Mouse (Mus musculus) heart, adult 2 months (tissue): ENCODE results near the gene Pdgfd.

ENCODE experiments used
- CTCF ChIP-seq: fragments of 200-600 bp; IDR thresholded peaks from 2 replicates; pipeline ENCODE4 v1.8.1; 2022; ENCODE audit warnings: antibody characterized with exemption, mild to moderate bottlenecking, moderate library complexity
- EP300 ChIP-seq: fragments of 200-500 bp; IDR thresholded peaks from 2 replicates; pipeline ENCODE4 v1.6.1; 2011; ENCODE audit warnings: low read depth, low read length, control low read depth; ENCODE audit not compliant: insufficient read depth
- POLR2A ChIP-seq: fragments of 200-500 bp; IDR thresholded peaks from 2 replicates; pipeline ENCODE4 v1.6.1; 2011; ENCODE audit warnings: mild to moderate bottlenecking, low read depth, low read length, control low read depth; ENCODE audit not compliant: insufficient read depth

GRCm38 (mm10) chr9:6339394-6339793 lies 171.0 kb downstream of the Pdgfd start:
- TF ChIP-seq POLR2A (no peak), CTCF (no peak), EP300 (no peak)
